Mouse (Mus musculus) G1E (cell line): Measurements from ENCODE around the gene Sult2b1. TPM values are rescaled to one million over a fixed set of nuclear protein-coding genes. Genes with fewer than 3 reads are reported as not detected.

Experiments used
- ATAC-seq: 2 replicates; pipeline ENCODE4 v1.8.0; 2016; ENCODE audit warnings: mild to moderate bottlenecking; ENCODE audit not compliant: insufficient number of reproducible peaks, poor library complexity, low FRiP score, severe bottlenecking; ENCODE audit errors: extremely low read depth
- DNase-seq: peaks from one replicate; pipeline ENCODE4 v3.0.0; 2012; ENCODE audit warnings: low spot score
- H3K27me3 ChIP-seq: 2 replicates; pipeline ENCODE4 v1.6.1; 2012; ENCODE audit warnings: mild to moderate bottlenecking, low read length, inconsistent platforms; ENCODE audit not compliant: insufficient read depth
- H3K36me3 ChIP-seq: replicated peaks from 2 replicates; pipeline ENCODE3; 2012; ENCODE audit warnings: mild to moderate bottlenecking, inconsistent platforms
- H3K4me1 ChIP-seq: 2 replicates; pipeline ENCODE4 v1.6.1; 2012; ENCODE audit warnings: low read depth, low read length, inconsistent platforms, mixed read lengths; ENCODE audit not compliant: insufficient read depth
- H3K4me3 ChIP-seq: 2 replicates; pipeline ENCODE4 v1.5.1; 2012; ENCODE audit warnings: low read depth, mild to moderate bottlenecking, inconsistent platforms, low read length, moderate library complexity, mixed read lengths
- H3K9me3 ChIP-seq: replicated peaks from 2 replicates; pipeline ENCODE4 v1.6.1; 2012; ENCODE audit warnings: inconsistent platforms
- CTCF ChIP-seq: IDR thresholded peaks from 2 replicates; pipeline ENCODE4 v1.5.1; 2012; ENCODE audit warnings: low read depth, low read length, inconsistent platforms, mixed read lengths
- GATA1 ChIP-seq: IDR thresholded peaks from 2 replicates; pipeline ENCODE4 v1.6.1; 2012; ENCODE audit warnings: borderline replicate concordance, low read length, inconsistent platforms, mixed read lengths
- GATA2 ChIP-seq: IDR thresholded peaks from 2 replicates; pipeline ENCODE4 v1.6.1; 2012; ENCODE audit warnings: low read depth, low read length, inconsistent platforms, borderline replicate concordance
- POLR2AphosphoS5 ChIP-seq: IDR thresholded peaks from 2 replicates; pipeline ENCODE4 v1.6.1; 2012; ENCODE audit warnings: low read depth, low read length, inconsistent platforms; ENCODE audit not compliant: insufficient replicate concordance
- TAL1 ChIP-seq: conservative IDR thresholded peaks from 2 replicates; pipeline ENCODE4 v1.6.1; 2012; ENCODE audit warnings: low read depth, low read length, inconsistent platforms, mixed read lengths
- polyA plus RNA-seq: library from polyadenylated mRNA; stranded (reverse); fragments of >175 nt; gene quantifications from 2 replicates; pipeline ENCODE4 v1.2.3, GENCODE M21; 2012
- total RNA-seq, 2 experiments: library from RNA; stranded (forward) in 1 of 2; stranded (reverse) in 1 of 2; fragments of 200-1000 nt in 1 of 2; fragments of >200 nt in 1 of 2; fragmentation: Nextera tagmentation in 1 of 2; gene quantifications; 2 replicates each; pipeline ENCODE4 v1.2.3; 2014 to 2017

The Sult2b1 gene
- total and polyA plus RNA-seq, 3 experiments, result 0.05 TPM; not detected in 2

- peaks cover 76% of the 10 kb centered on the region for H3K36me3 ChIP-seq
- no peak for ATAC-seq
Observed at GRCm38 (mm10) chr7:45716460-45716857, 68.0 kb downstream of the Sult2b1 start.

GRCm38 (mm10) chr7:45715741-45716459 is 68.6 kb downstream of the Sult2b1 start:
- no peaks in the 10 kb centered on the region for H3K27me3 ChIP-seq
- ATAC-seq (no peak), DNase-seq (no peak)
- H3K4me1 ChIP-seq, result peaks cover 65% of the 10 kb centered on the region
- H3K9me3 ChIP-seq, result no peaks in the 10 kb centered on the region
- peak overlapping the region; percentile 77 for H3K4me3 ChIP-seq
- TF ChIP-seq POLR2AphosphoS5, result no peak
- no peak for TF ChIP-seq TAL1
- no peak for TF ChIP-seq GATA2
- TF ChIP-seq CTCF, result no peak
- TF ChIP-seq GATA1, result no peak
- peaks cover 76% of the 10 kb centered on the region for H3K36me3 ChIP-seq

More at GRCm38 (mm10) chr7:45716460-45716857, 68.0 kb downstream of the Sult2b1 start:
- peak overlapping the region; percentile 77 for H3K4me3 ChIP-seq
- no peak for DNase-seq
- H3K9me3 ChIP-seq, result no peaks in the 10 kb centered on the region
- H3K4me1 ChIP-seq, result peaks cover 71% of the 10 kb centered on the region
- no peaks in the 10 kb centered on the region for H3K27me3 ChIP-seq
- TF ChIP-seq CTCF, result no peak
- no peak for TF ChIP-seq POLR2AphosphoS5
- TF ChIP-seq TAL1, result no peak
- no peak for TF ChIP-seq GATA1
- no peak for TF ChIP-seq GATA2

- DNase-seq, result peak; percentile 98
Observed at GRCm38 (mm10) chr7:45715090-45715708, 69.3 kb downstream of the Sult2b1 start, which contains the start of gene Rpl18. Rpl18 (plus strand) TSS chr7:45715457.

GRCm38 (mm10) chr7:45714630-45715089 is 69.8 kb downstream of the Sult2b1 start:
- peak overlapping the region; percentile 77 for H3K4me3 ChIP-seq
- DNase-seq (no peak), ATAC-seq (no peak)
- no peaks in the 10 kb centered on the region for H3K9me3 ChIP-seq
- no peaks in the 10 kb centered on the region for H3K27me3 ChIP-seq
- peaks cover 61% of the 10 kb centered on the region for H3K4me1 ChIP-seq
- H3K36me3 ChIP-seq, result peaks cover 76% of the 10 kb centered on the region
- TF ChIP-seq TAL1 (no peak), GATA1 (no peak), GATA2 (no peak), CTCF (no peak), POLR2AphosphoS5 (no peak)

More at GRCm38 (mm10) chr7:45715090-45715708, 69.3 kb downstream of the Sult2b1 start, which contains the start of gene Rpl18:
- H3K9me3 ChIP-seq, result no peaks in the 10 kb centered on the region
- TF ChIP-seq GATA1 (no peak), GATA2 (no peak), TAL1 (no peak), CTCF (no peak), POLR2AphosphoS5 (no peak)
- peak within 1 kb of the TSS; percentile 77 for H3K4me3 ChIP-seq
- no peaks in the 10 kb centered on the region for H3K27me3 ChIP-seq
- peaks cover 76% of the 10 kb centered on the region for H3K36me3 ChIP-seq
- peak; percentile 79 for ATAC-seq
- peaks cover 62% of the 10 kb centered on the region for H3K4me1 ChIP-seq

- Histone ChIP-seq H3K9me3 (no peaks in the 10 kb centered on the region), H3K27me3 (no peaks in the 10 kb centered on the region), H3K36me3 (peaks cover 76% of the 10 kb centered on the region), H3K4me1 (peaks cover 60% of the 10 kb centered on the region), H3K4me3 (peak overlapping the region; percentile 77)
- DNase-seq (no peak), ATAC-seq (no peak)
- TF ChIP-seq GATA1 (no peak), CTCF (no peak)
Observed at GRCm38 (mm10) chr7:45713881-45714520, 70.5 kb downstream of the Sult2b1 start.

GRCm38 (mm10) chr7:45713396-45713795 is 71.1 kb downstream of the Sult2b1 start:
- no peak overlapping the region for H3K4me3 ChIP-seq
- TF ChIP-seq GATA1 (no peak), GATA2 (no peak), POLR2AphosphoS5 (no peak), CTCF (no peak), TAL1 (no peak)
- H3K36me3 ChIP-seq, result peaks cover 78% of the 10 kb centered on the region
- H3K4me1 ChIP-seq, result peaks cover 66% of the 10 kb centered on the region
- DNase-seq, result no peak
- no peaks in the 10 kb centered on the region for H3K27me3 ChIP-seq
- H3K9me3 ChIP-seq, result no peaks in the 10 kb centered on the region
- no peak for ATAC-seq
